Mouse (Mus musculus) MEL (cell line): Measurements from ENCODE around the gene Slc29a4. TPM values are rescaled to one million over a fixed set of nuclear protein-coding genes. Genes with fewer than 3 reads are reported as not detected.

Experiments used
- DNase-seq: peaks from one replicate; pipeline ENCODE4 v3.0.0; 2011; ENCODE audit warnings: low read depth, low spot score
- H3K27ac ChIP-seq: 2 replicates; pipeline ENCODE4 v1.5.1; 2012; ENCODE audit warnings: low read depth, mild to moderate bottlenecking, control low read depth, low read length, moderate library complexity; ENCODE audit not compliant: control insufficient read depth
- H3K27me3 ChIP-seq, 2 experiments: fragments of 150-350 bp in 1 of 2; sonication (generic) in 1 of 2; 2 replicates each; pipeline ENCODE4 v1.6.1; 2012; ENCODE audit warnings: low read length in 2 of 2, mild to moderate bottlenecking in 2 of 2, improper control_type of control experiment in 1 of 2, moderate library complexity in 1 of 2; ENCODE audit not compliant: insufficient read depth in 2 of 2, control insufficient read depth in 1 of 2
- H3K36me3 ChIP-seq, 2 experiments: 2 replicates each; pipeline ENCODE4 v1.6.1; 2012 to 2014; ENCODE audit warnings: low read length in 2 of 2, improper control_type of control experiment in 1 of 2, inconsistent platforms in 1 of 2, mild to moderate bottlenecking in 1 of 2; ENCODE audit not compliant: insufficient read depth in 2 of 2, control insufficient read depth in 1 of 2
- H3K4me1 ChIP-seq, 2 experiments: fragments of 150-350 bp in 1 of 2; sonication (generic) in 1 of 2; 2 replicates each; pipeline ENCODE4 v1.6.1; 2012; ENCODE audit warnings: low read length in 2 of 2, improper control_type of control experiment in 1 of 2, mild to moderate bottlenecking in 1 of 2; ENCODE audit not compliant: insufficient read depth in 2 of 2, control insufficient read depth in 1 of 2
- H3K4me3 ChIP-seq, 2 experiments: fragments of 150-350 bp in 1 of 2; sonication (generic) in 1 of 2; 2 replicates each; pipeline ENCODE4 v1.5.1; 2012; ENCODE audit warnings: low read depth in 2 of 2, low read length in 2 of 2, mild to moderate bottlenecking in 2 of 2, moderate library complexity in 2 of 2, control low read depth in 1 of 2, improper control_type of control experiment in 1 of 2; ENCODE audit not compliant: control insufficient read depth in 1 of 2, insufficient read depth in 1 of 2
- H3K79me2 ChIP-seq: 2 replicates; pipeline ENCODE4 v1.6.1; 2012; ENCODE audit warnings: mild to moderate bottlenecking, low read length, moderate library complexity; ENCODE audit not compliant: control insufficient read depth, poor library complexity, insufficient read depth
- H3K9ac ChIP-seq: 2 replicates; pipeline ENCODE4 v1.6.1; 2012; ENCODE audit warnings: low read depth, mild to moderate bottlenecking, control low read depth, low read length, moderate library complexity; ENCODE audit not compliant: control insufficient read depth, poor library complexity, severe bottlenecking
- H3K9me3 ChIP-seq: fragments of 150-350 bp; sonication (generic); replicated peaks from 2 replicates; pipeline ENCODE4 v1.6.1; 2012; ENCODE audit warnings: mild to moderate bottlenecking, low read length, improper control_type of control experiment, moderate library complexity; ENCODE audit not compliant: insufficient read depth
- BHLHE40 ChIP-seq: IDR thresholded peaks from 2 replicates; pipeline ENCODE4 v1.6.1; 2012; ENCODE audit warnings: low read depth, mild to moderate bottlenecking, inconsistent platforms, low read length, improper control_type of control experiment, borderline replicate concordance
- CHD2 ChIP-seq: IDR thresholded peaks from 2 replicates; pipeline ENCODE4 v1.6.1; 2011; ENCODE audit warnings: low read length, improper control_type of control experiment
- ELF1 ChIP-seq: IDR thresholded peaks from 2 replicates; pipeline ENCODE4 v1.6.1; 2014; ENCODE audit warnings: low read depth, mild to moderate bottlenecking, inconsistent platforms, low read length, improper control_type of control experiment, moderate library complexity
- GABPA ChIP-seq: IDR thresholded peaks from 2 replicates; pipeline ENCODE4 v1.6.1; 2012; ENCODE audit warnings: low read depth, mild to moderate bottlenecking, inconsistent platforms, low read length, improper control_type of control experiment, moderate library complexity
- GATA1 ChIP-seq: IDR thresholded peaks from 2 replicates; pipeline ENCODE4 v1.6.1; 2011; ENCODE audit warnings: low read depth, low read length, improper control_type of control experiment
- HCFC1 ChIP-seq: IDR thresholded peaks from 2 replicates; pipeline ENCODE4 v1.6.1; 2012; ENCODE audit warnings: low read depth, mild to moderate bottlenecking, inconsistent platforms, low read length, improper control_type of control experiment, moderate library complexity
- MAFK ChIP-seq: IDR thresholded peaks from 2 replicates; pipeline ENCODE4 v1.6.1; 2011; ENCODE audit warnings: low read depth, mild to moderate bottlenecking, low read length, improper control_type of control experiment, borderline replicate concordance
- MAZ ChIP-seq: IDR thresholded peaks from 2 replicates; pipeline ENCODE4 v1.6.1; 2012; ENCODE audit warnings: low read depth, mild to moderate bottlenecking, inconsistent platforms, low read length, improper control_type of control experiment
- MEF2A ChIP-seq: IDR thresholded peaks from 2 replicates; pipeline ENCODE4 v1.6.1; 2014; ENCODE audit warnings: low read depth, mild to moderate bottlenecking, inconsistent platforms, low read length, improper control_type of control experiment; ENCODE audit not compliant: poor library complexity, insufficient replicate concordance, severe bottlenecking; ENCODE audit errors: extremely low read depth
- MYB ChIP-seq: IDR thresholded peaks from 2 replicates; pipeline ENCODE4 v1.6.1; 2011; ENCODE audit warnings: mild to moderate bottlenecking, low read depth, low read length, improper control_type of control experiment
- MYC ChIP-seq: IDR thresholded peaks from 2 replicates; pipeline ENCODE4 v1.6.1; 2011; ENCODE audit warnings: low read depth, mild to moderate bottlenecking, low read length, improper control_type of control experiment, moderate library complexity
- NRF1 ChIP-seq: IDR thresholded peaks from 2 replicates; pipeline ENCODE4 v1.6.1; 2014; ENCODE audit warnings: low read depth, mild to moderate bottlenecking, inconsistent platforms, low read length, improper control_type of control experiment, moderate library complexity; ENCODE audit not compliant: poor library complexity, insufficient read depth, severe bottlenecking
- POLR2AphosphoS2 ChIP-seq: IDR thresholded peaks from 2 replicates; pipeline ENCODE4 v1.6.1; 2011; ENCODE audit warnings: low read length, improper control_type of control experiment
- POLR2AphosphoS5 ChIP-seq: IDR thresholded peaks from 2 replicates; pipeline ENCODE4 v1.6.1; 2012; ENCODE audit warnings: low read depth, borderline replicate concordance, mild to moderate bottlenecking, inconsistent platforms, low read length, moderate library complexity, mixed read lengths
- RAD21 ChIP-seq: IDR thresholded peaks from 2 replicates; pipeline ENCODE4 v1.6.1; 2011; ENCODE audit warnings: mild to moderate bottlenecking, low read depth, low read length, improper control_type of control experiment
- RCOR1 ChIP-seq: IDR thresholded peaks from 2 replicates; pipeline ENCODE4 v1.6.1; 2012; ENCODE audit warnings: low read depth, mild to moderate bottlenecking, inconsistent platforms, low read length, improper control_type of control experiment
- SMC3 ChIP-seq: IDR thresholded peaks from 2 replicates; pipeline ENCODE4 v1.6.1; 2011; ENCODE audit warnings: low read depth, low read length, improper control_type of control experiment
- UBTF ChIP-seq: IDR thresholded peaks from 2 replicates; pipeline ENCODE4 v1.6.1; 2012; ENCODE audit warnings: low read depth, mild to moderate bottlenecking, inconsistent platforms, low read length, improper control_type of control experiment, moderate library complexity, borderline replicate concordance; ENCODE audit not compliant: insufficient read depth
- USF1 ChIP-seq: IDR thresholded peaks from 2 replicates; pipeline ENCODE4 v1.6.1; 2014; ENCODE audit warnings: low read depth, mild to moderate bottlenecking, inconsistent platforms, low read length, improper control_type of control experiment, moderate library complexity
- USF2 ChIP-seq, 2 experiments: IDR thresholded peaks; 2 replicates each; pipeline ENCODE4 v1.6.1; 2011 to 2012; ENCODE audit warnings: improper control_type of control experiment in 2 of 2, low read length in 2 of 2, borderline replicate concordance in 1 of 2, inconsistent platforms in 1 of 2, low read depth in 1 of 2, mild to moderate bottlenecking in 1 of 2; ENCODE audit not compliant: insufficient read depth in 1 of 2
- ZC3H11A ChIP-seq: IDR thresholded peaks from 2 replicates; pipeline ENCODE4 v1.6.1; 2012; ENCODE audit warnings: low read depth, mild to moderate bottlenecking, inconsistent platforms, low read length, improper control_type of control experiment
- ZNF384 ChIP-seq: IDR thresholded peaks from 2 replicates; pipeline ENCODE4 v1.6.1; 2012; ENCODE audit warnings: low read depth, mild to moderate bottlenecking, inconsistent platforms, low read length, improper control_type of control experiment
- polyA plus RNA-seq, 2 experiments: library from polyadenylated mRNA; stranded (reverse) in 1 of 2; unstranded in 1 of 2; fragments of >175 nt in 1 of 2; fragments of >200 nt in 1 of 2; gene quantifications; 2 replicates each; pipeline versions ENCODE4 v1.2.1 to v1.2.4; 2012; ENCODE audit warnings: low replicate concordance in 2 of 2, low read depth in 1 of 2; ENCODE audit not compliant: insufficient read length in 2 of 2, insufficient read depth in 1 of 2, missing spikeins in 1 of 2
- total RNA-seq: library from RNA; depleted of rRNA; stranded (reverse); fragments of 300-350 nt; gene quantifications from 2 replicates; pipeline ENCODE4 v1.2.3, GENCODE M21; 2012

The Slc29a4 gene
- total and polyA plus RNA-seq, 3 experiments: not detected

DNA sequence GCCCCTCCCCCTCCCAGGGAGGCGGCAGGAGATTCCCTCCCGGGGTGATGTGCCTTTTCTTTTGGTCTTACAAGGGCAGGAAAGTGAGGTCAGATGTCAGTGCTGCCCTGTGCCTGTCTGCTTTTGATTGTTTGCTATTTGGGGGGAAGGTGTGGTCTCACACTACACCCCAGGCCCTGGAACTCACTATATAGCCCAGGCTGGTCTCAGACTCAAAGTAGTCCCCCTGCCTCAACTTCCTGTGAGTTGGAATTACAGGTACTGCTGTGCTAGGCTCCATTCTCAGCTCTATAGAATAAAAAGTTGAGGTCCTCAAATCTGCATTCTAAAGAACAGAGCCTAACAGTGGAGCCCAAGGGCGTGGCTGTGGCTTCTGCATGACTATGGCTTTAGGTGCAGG is 24.4 kb upstream of the Slc29a4 start:
- Histone ChIP-seq H3K4me1 (no peaks in the 10 kb centered on the region), H3K27ac (no peak overlapping the region), H3K79me2 (no peaks in the 10 kb centered on the region), H3K9me3 (no peaks in the 10 kb centered on the region), H3K27me3 (no peaks in the 10 kb centered on the region), H3K36me3 (peaks cover 0 to 5% of the 10 kb centered on the region in 2 experiments; a peak in 1 of 4 replicates), H3K9ac (no peak overlapping the region), H3K4me3 (no peak overlapping the region)
- no peak for DNase-seq
- TF ChIP-seq HCFC1: no peak
- no peak for TF ChIP-seq UBTF
- TF ChIP-seq MAFK: no peak
- no peak for TF ChIP-seq BHLHE40
- no peak for TF ChIP-seq RCOR1
- TF ChIP-seq MYC: no peak
- TF ChIP-seq GABPA: no peak
- TF ChIP-seq MEF2A: no peak
- TF ChIP-seq POLR2AphosphoS5: no peak
- TF ChIP-seq NRF1: no peak
- no peak for TF ChIP-seq GATA1
- no peak for TF ChIP-seq POLR2AphosphoS2
- no peak for TF ChIP-seq CHD2

DNA sequence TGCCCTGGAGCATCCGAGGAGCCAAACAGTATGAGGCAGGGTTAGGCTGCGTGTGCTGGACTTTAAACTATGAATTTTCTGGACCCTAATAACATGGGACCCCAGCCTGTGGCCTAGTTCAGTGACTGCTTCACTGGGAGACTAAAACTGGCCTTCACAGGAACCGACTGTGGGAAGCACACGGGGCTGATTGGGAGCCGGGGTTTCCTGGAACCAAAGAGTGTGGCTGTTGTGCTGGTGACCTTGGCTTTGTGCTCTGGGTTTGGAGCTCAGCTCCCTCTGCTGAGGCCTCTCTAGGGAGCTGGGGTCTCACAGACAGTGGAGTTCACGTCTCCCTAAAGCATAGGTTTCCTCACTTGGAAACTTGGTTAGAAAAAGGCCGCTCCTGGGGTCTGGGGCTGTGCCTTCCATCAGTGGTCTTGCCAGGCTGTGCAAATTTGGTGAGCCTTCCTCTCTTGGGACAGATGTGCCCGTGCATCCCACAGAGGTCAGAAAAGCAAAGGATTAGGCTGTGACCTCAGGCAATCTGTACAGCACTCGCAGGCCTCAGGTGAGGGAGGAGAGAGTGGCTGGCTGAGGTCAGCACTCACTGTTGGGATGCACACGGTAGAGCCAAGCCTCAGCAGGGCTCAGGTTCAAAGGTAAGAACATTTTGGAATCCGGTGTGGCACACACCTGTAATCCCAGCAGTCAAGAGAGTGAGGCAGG is 23.6 kb upstream of the Slc29a4 start:
- Histone ChIP-seq H3K27ac (no peak overlapping the region), H3K4me3 (no peak overlapping the region), H3K9ac (no peak overlapping the region), H3K27me3 (no peaks in the 10 kb centered on the region), H3K4me1 (no peaks in the 10 kb centered on the region), H3K79me2 (no peaks in the 10 kb centered on the region), H3K36me3 (peaks cover 0 to 5% of the 10 kb centered on the region in 2 experiments; a peak in 1 of 4 replicates), H3K9me3 (no peaks in the 10 kb centered on the region)
- TF ChIP-seq CHD2 (no peak), ZNF384 (no peak), ZC3H11A (no peak), USF1 (no peak), RAD21 (no peak), ELF1 (no peak), USF2 (IDR thresholded peaks at IDR 0.05; ENCODE audit: borderline replicate concordance in 1 of 2, insufficient read depth in 1 of 2, low read depth in 1 of 2, low read length in 2 of 2) (no peak), RCOR1 (no peak), MYB (no peak), SMC3 (no peak), HCFC1 (no peak), MAZ (no peak)
- DNase-seq: no peak
